Mouse (Mus musculus) urinary bladder, postnatal 14 days (tissue): ENCODE measurements around the gene Ppp1r3f.

Source experiments
- DNase-seq: peaks from one replicate; pipeline ENCODE4 v3.0.0; 2021; ENCODE audit warnings: low spot score

Gene Ppp1r3f

DNA sequence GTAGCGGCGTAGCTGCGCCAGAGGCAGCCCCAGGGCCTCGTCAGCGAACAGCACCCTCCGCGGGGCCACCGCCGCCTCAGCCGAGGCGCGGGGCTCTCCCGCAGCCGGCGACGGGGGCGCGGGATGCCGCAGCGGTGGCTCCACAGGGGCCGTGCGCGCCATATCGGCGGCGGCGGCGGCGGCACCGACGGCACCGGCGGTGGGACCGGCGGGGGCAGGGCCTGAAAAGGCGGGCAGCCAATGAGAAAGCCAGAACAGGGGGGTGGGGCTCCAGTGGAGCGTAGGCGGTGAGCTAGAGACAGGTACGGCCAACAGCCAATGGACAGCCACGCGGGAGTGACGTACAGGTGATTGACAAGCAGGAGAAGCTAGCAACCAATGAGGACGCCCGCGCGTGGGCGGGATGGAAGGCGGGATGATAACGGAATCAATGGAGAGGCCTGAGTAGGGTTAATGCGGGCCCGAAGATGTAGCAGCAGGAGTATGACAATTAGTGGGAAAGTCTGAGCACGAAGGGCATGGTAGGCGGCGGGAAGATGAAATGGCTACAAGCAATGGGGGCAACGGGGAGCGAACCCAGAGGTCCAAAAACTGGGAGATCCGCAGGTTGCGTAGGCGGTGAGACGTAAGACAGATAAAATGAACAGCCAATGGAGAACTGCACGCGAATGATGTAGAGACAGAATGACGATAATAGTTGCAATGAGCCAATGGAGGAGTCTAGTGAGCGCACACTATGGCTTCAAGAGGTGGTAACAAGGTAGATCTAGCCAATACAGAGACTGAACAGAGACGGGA lies at the start of gene Ppp1r3f:
Gene Ppp1r3f (minus strand): TSS at position 197 of the 798 bp plus-strand sequence.
- DNase-seq = peak; percentile 94

DNA sequence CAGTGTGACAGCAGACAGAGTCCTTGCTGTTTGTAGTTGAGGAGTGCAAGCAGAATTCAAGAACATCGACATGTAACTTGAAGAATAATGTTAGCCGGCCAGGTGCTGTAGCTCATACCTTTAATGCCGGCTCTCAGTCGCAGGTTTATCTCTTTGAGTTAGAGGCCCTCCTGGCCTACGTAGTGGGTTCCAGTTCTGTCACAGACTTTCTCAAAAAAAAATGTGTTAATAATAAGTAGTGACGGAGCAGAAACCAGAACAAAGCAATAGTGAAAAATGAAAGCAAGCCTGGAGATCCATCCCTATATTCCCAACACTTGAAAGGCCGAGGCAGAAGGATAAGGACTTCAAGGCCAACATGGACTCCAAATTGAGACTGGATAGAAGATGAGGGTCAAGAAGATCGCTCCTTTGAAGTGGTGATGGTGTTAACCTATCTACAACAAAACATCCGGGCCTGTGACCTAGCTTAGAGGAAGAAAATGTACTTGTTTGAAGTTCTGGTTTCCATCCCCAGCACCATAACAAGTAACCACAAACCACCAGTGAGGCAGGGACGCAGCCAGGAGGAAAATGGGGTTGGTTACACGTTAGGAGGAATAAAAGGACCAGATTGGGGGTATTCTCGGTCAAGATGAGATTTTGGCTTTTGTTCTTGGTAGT lies 43.9 kb upstream of the Ppp1r3f start:
- no peak for DNase-seq

GRCm38 (mm10) chrX:7610536-7611258 lies 36.6 kb upstream of the Ppp1r3f start:
- DNase-seq = no peak

DNA sequence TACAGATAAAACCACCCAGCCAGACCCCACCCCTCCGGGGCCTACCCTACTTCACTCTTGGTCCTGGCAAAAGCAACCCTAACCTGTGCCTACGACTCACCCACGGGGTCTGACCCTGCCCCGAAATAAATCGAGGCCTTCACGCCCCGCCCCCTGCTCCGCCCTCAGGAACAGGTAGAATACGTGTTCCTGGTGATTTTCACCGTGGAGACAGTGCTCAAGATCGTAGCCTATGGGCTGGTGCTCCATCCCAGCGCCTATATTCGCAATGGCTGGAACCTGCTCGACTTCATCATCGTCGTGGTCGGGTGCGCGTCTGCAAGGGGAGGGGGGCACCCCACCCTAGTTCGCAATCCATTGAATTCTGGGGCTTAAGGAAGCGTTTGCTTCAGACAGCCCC lies 36.0 kb upstream of the Ppp1r3f start:
- DNase-seq = no peak

- no peak for DNase-seq
Observed at GRCm38 (mm10) chrX:7606783-7607182, 32.7 kb upstream of the Ppp1r3f start, which contains the start of gene Cacna1f. Gene Cacna1f (plus strand): TSS chrX:7607083.

- DNase-seq = no peak
Observed at GRCm38 (mm10) chrX:7605575-7605941, 31.5 kb upstream of the Ppp1r3f start.

DNA sequence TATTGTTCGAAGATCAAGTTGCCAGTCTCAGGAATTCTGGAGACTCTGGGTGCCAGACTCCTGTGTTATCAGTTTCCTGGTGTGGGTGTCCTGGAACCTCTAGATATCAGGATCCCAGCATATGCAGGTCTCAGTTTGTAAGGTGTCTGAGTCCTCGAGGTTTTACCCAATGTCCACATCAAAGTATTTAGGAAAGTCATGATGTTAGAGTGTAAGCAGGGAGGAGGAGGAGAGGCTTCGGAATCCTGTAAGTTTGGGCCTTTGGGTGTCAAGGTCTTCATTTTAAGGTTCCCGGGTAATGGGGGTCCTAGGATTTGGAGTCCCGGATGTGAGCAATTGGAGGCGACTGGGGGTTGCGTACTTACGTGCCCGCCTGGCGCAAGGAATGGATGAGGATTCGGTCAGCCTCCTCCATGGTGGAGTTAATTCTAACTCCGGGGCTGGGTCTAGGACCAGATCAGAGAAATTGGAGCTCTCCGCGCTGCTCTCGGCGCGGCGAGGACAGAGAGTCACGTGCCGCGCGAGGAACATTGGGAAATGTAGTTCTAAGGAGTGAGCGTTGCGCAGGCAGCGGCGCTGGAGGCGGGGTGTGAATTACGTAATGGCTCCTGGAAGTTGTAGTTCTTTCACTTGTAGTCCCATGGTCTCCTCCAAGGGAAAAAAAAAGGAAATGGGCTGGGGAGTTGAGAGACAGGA lies 30.9 kb upstream of the Ppp1r3f start, which contains the start of gene Ccdc22:
Gene Ccdc22 (minus strand): TSS at position 639 of the 696 bp plus-strand sequence.
- DNase-seq = peak; percentile 83

DNA sequence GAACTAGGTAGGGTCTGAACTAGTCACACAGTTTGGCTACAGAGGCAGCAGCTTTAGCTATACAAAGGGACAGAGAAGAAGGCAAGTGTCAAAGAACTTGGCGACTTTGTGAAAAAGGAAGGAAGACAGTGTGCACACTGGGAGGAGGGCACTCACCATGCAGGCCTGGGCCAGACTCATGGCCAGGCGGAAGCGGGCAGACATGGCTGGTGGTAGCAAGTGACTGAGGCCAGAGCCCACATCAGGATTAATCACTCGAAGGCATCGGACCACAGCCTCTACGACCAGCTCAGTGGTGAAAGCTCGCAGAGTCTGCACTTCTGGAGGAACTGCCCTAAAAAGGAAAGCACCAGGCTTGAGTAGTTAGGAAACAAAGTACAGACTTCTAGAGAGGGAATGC lies 29.9 kb upstream of the Ppp1r3f start:
- no peak for DNase-seq

DNA sequence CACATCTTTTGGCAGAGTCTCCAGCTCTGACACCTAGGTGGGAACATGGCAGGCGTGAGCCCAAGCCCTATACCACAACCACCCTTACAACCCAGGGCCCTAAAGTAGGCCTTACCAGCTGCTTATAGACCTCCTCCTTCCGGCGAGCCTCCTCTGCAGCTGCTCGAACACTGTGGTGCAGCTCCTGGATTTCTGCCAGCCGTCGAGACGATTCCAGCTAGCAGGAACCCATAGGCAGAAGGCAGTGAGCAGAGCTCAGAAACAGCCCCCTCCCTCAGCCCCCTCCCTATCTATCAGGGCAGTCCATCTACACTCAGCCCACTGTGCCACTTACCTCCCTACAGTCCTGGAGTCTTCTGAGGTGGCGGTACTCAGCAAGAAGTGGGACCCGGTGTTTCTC lies 21.3 kb upstream of the Ppp1r3f start:
- no peak for DNase-seq

- no peak for DNase-seq
Observed at GRCm38 (mm10) chrX:7586356-7586755, 12.3 kb upstream of the Ppp1r3f start.

DNA sequence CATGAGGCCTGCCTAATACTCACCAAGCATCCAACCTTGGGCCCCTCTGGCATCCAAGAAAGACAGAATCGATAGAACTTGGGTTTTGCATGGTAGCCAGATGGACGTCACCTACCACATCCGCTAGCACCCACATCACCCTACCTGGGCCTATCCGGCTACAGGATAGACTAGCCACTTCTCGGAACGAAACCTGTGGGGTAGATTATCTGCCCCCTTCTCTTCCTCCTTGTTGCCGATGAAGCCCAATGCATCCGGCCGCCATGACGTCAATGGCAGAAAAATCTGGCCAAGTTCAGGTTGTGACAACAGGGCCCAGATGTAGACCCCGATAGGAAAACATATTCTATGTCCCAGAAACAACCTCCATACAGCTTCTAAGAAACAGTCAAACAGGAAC lies 9.8 kb upstream of the Ppp1r3f start:
- DNase-seq = no peak

DNA sequence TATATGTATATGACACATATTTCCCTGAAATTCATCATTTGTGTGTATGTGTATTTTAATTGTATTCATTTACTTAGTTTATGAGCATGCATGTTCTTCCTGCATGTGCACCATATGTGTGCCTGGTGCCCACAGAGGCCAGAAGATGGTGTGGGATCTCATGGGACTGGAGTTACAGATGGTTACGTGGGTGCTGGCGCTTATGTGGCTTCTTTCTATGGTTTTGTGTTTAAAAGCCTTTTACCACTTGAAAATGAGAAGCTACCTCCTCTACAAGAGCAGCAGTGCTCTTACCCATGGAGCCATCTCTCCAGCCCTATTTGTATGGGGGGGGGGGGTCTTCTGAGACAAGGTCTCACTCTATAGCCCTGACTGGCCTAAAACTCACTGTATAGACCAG lies 7.1 kb upstream of the Ppp1r3f start:
- no peak for DNase-seq

- no peak for DNase-seq
Observed at GRCm38 (mm10) chrX:7574885-7575231, 775 bp upstream of the Ppp1r3f start.

DNA sequence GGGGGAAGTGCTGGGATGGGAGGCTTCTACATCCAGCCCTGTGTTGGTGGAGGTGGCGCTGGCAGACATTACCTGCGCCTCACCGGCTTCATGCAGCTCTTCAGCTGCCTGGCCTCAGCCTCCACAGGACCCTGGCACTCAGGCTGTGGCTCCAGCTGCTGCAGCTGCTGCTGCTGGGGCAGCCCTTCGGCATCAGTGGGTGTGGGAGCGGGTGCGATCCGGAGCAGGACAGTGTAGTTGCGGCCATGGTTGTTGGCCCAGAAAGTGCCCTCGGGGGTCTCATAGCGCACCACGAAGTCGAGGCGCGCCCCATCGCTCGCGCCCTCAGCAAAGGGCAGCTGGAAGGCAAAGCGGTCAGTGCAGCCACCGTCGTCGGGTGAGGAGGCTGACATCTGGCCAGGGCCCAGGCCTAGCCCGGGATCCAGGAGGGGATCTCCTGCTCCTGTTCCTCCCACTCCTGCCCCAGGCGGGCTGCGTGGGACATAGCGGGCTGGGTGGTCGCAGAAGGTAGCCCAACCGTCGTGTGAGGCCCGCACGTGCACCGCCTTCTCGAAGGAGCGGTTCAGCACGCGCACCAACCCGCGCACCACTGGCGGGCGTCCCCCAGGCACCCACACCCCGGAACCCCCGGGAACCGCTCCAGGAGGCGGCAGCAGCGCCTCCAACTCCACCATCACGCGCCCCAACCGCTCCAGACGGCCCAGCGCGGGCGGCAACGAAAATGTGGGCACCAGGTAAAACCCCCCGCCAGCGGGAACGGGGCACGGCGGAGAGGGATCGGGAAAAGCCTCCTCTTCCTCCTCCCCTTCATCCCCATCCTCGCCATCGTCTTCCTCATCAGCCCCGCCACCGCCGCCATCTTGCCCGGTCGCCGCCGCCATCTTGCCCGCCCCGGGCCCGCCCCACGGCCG lies 652 bp downstream of the Ppp1r3f start, which contains the start of gene Foxp3:
Gene Foxp3 (plus strand): TSS at position 469 of the 911 bp plus-strand sequence.
- no peak for DNase-seq

- no peak for DNase-seq
Observed at GRCm38 (mm10) chrX:7572466-7572865, 1.6 kb downstream of the Ppp1r3f start.

GRCm38 (mm10) chrX:7571565-7572136 lies 2.4 kb downstream of the Ppp1r3f start:
- no peak for DNase-seq

GRCm38 (mm10) chrX:7570481-7571175 lies 3.5 kb downstream of the Ppp1r3f start:
- no peak for DNase-seq

- DNase-seq = no peak
Observed at GRCm38 (mm10) chrX:7567491-7567890, 6.6 kb downstream of the Ppp1r3f start.

DNA sequence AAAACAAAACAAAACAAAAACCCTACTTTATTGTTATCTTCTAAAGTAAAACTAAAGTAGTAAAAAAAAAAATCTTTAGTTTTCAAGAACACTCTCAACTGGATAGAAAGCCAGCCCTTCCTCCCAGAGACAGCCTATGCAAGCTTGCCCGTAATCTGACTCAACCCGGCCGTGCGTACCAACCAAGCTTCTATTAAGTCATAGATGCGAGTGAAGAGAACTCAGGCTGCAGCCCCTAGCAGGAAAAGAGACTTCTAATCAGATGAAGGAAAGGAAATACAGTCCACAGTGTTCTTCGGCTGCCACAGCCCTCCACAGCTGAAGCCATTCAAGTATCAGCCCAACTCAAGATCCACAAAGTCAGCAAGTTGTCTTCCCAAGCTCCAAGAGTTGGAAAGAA lies 7.7 kb downstream of the Ppp1r3f start:
- no peak for DNase-seq

GRCm38 (mm10) chrX:7563076-7563475 lies 11.0 kb downstream of the Ppp1r3f start:
- no peak for DNase-seq
